Mouse (Mus musculus) spleen, postnatal 4 days (tissue): Measurements from ENCODE around the gene Inka1.

Experiments
- DNase-seq, 2 experiments: peaks; one replicate each; pipeline ENCODE4 v3.0.0; 2022; ENCODE audit warnings: low spot score in 2 of 2

Gene Inka1

GRCm38 (mm10) chr9:107957141-107957540, 28.5 kb downstream of the Inka1 start:
- no peak for DNase-seq

GRCm38 (mm10) chr9:107955613-107956289, 29.9 kb downstream of the Inka1 start:
- no peak for DNase-seq

- DNase-seq = peak; percentile 90 to 94
Measured at GRCm38 (mm10) chr9:107950460-107951355, 35.0 kb downstream of the Inka1 start.

- DNase-seq = no peak
Measured at GRCm38 (mm10) chr9:107949922-107950235, 35.8 kb downstream of the Inka1 start, which contains the start of gene Traip. Traip (plus strand) TSS chr9:107950136.

- no peak for DNase-seq
Measured at GRCm38 (mm10) chr9:107949184-107949921, 36.3 kb downstream of the Inka1 start.

GRCm38 (mm10) chr9:107947241-107948194, 38.2 kb downstream of the Inka1 start:
- DNase-seq = no peak

GRCm38 (mm10) chr9:107936831-107937230, 48.8 kb downstream of the Inka1 start:
- DNase-seq = no peak

- no peak for DNase-seq
Measured at GRCm38 (mm10) chr9:107936215-107936822, 49.4 kb downstream of the Inka1 start.

GRCm38 (mm10) chr9:107935790-107936214, 49.9 kb downstream of the Inka1 start:
- no peak for DNase-seq

GRCm38 (mm10) chr9:107935374-107935773, 50.3 kb downstream of the Inka1 start, which contains the start of gene Camkv:
Camkv (plus strand) TSS chr9:107935674.
- no peak for DNase-seq
